Mouse (Mus musculus) large intestine, adult 2 months (tissue): ENCODE measurements around the gene Kit. TPM values are rescaled to one million over a fixed set of nuclear protein-coding genes. Genes with fewer than 3 reads are reported as not detected.

Source experiments
- DNase-seq: peaks from one replicate; pipeline ENCODE4 v3.0.0-alpha.2; 2012; ENCODE audit warnings: low read depth, low spot score
- WGBS: fragments of 180-500 bp; shearing (Covaris S2); methylation state at CpG from one replicate; pipeline ENCODE4 v1.1.7; 2018; 5-methylcytosine and 5-hydroxymethylcytosine counted together
- polyA plus RNA-seq: library from polyadenylated mRNA; depleted of rRNA; stranded (reverse); fragments of >200 nt; gene quantifications from 2 replicates; pipeline ENCODE4 v1.2.3, GENCODE M21; 2012

Gene Kit
- polyA plus RNA-seq, 1 experiment = 15.6 TPM

- no peak for DNase-seq
- WGBS = 84% methylated on average over 4 of the region's 4 CpGs
Observed at GRCm38 (mm10) chr5:75587781-75588180, 13.1 kb downstream of the Kit start.

GRCm38 (mm10) chr5:75589552-75590346, 15.0 kb downstream of the Kit start:
- no peak for DNase-seq
- 67% methylated on average over 15 of the region's 15 CpGs for WGBS

GRCm38 (mm10) chr5:75590961-75591360, 16.2 kb downstream of the Kit start:
- no peak for DNase-seq
- WGBS = 78% methylated on average over 6 of the region's 6 CpGs

DNA sequence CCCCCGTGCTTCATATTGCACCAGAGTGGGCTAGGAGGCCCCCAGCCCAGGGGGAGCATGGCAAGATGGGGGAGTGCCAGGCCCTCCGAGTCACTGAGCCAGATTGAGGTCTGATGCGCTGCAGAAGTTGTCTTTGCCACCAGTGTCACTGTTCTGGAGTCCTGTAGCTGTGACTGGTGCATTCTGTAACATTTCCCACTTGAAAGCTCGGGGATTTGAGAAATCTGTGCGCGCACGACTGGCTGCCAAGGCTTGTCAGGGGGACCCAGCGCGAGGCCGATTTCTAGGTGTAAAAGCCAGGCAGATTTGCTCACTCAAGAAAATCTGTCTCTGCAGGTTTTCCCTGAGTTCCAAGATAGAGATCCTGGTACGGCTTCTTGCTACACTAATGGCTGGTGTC, 16.9 kb downstream of the Kit start:
- WGBS = 91% methylated on average over 11 of the region's 11 CpGs
- DNase-seq = no peak

DNA sequence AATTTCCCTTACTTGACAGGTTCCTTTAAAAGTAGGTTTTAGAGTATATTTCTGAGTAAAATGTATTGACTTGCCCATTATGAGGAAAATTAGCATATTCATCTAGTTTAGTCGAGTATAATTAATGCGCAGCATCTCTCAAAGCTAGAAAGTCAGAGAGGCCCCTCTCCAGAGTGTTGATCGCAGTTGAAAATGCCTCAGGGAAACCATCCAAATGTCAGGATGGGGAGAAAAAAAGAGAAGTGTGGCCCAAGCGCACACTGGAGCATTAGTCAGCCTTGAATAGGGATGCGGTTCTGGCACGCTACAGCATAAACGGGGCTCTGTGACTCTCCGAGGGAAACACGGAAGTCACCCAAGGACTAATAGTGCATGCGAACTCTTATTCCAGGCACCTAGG, 20.6 kb downstream of the Kit start:
- WGBS = 96% methylated on average over 10 of the region's 10 CpGs
- DNase-seq = no peak

DNA sequence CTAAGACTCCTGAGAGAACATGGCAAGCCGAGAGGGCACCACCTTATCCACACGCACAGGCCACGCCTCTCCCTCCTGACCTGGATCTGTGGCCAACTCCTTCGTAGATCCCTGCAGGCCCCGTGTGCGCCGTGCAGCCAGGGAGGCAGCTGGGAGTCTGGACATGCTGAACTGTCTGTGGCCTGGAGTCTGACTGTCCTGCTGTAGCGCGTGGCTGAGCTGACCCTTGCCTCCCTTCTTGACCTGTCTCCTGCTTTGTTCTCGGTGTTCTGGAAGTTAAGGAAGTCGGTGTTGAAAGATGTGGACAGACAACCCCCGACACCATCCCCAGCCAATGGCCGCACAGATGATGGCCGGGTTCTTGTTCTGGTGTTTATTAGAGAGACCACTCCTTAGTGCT, 21.5 kb downstream of the Kit start:
- WGBS = 45% methylated on average over 14 of the region's 14 CpGs
- no peak for DNase-seq

DNA sequence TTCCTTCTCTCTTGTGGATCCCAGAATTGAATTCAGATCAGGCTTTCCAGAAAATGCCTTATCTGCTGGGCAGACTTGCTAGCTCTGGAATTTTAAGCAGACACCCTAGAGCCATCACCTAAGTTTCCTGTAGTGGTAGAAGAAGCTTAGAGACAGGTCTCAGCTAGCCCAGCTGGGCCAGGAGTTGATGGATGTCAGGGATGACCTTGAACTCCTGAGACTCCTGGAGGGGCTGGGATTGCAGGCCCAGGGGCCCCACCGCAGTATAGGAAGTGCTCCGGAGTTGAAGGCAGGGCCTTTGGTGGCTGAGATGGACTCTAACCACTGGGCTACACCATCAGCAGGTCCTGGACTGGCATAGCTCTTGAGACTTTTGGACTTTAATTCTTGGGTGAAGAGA, 22.6 kb downstream of the Kit start:
- WGBS = 86% methylated on average over 2 of the region's 2 CpGs
- no peak for DNase-seq

- no peak for DNase-seq
- 91% methylated on average over 13 of the region's 13 CpGs for WGBS
Observed at GRCm38 (mm10) chr5:75598491-75598890, 23.8 kb downstream of the Kit start.

- no peak for DNase-seq
- 40% methylated on average over 6 of the region's 6 CpGs for WGBS
Observed at GRCm38 (mm10) chr5:75599991-75600390, 25.3 kb downstream of the Kit start.

DNA sequence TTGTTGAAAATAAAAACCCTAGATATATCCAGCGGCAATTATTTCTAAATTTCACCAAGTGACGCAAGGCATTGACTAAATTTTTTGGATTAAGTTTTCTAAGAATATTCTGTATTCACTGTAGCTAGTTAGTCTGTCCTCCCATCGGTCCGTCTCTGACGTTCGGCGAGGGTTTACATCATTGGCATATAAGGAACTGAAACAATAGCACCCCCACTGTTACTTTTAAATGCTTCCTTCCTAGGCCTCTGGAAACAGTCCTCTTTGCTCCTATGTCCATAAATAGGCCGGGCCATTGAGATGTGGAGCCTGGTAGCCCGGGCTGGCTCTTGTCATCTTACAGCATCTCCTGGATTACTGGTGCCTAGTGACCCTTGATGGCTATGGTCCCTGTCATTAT, 29.5 kb downstream of the Kit start:
- 79% methylated on average over 9 of the region's 9 CpGs for WGBS
- no peak for DNase-seq

DNA sequence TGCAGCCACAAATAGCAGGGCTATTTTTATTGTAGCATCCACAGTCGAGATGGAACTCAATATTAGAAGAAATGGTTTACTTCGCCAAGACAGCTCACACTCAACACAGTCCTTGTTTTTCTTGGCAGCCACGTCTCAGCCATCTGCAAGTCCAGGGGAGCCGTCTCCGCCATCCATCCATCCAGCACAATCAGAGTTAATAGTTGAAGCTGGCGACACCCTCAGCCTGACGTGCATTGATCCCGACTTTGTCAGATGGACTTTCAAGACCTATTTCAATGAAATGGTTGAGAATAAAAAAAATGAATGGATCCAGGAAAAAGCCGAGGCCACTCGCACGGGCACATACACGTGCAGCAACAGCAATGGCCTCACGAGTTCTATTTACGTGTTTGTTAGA, 32.2 kb downstream of the Kit start:
- DNase-seq = no peak
- 82% methylated on average over 14 of the region's 14 CpGs for WGBS

DNA sequence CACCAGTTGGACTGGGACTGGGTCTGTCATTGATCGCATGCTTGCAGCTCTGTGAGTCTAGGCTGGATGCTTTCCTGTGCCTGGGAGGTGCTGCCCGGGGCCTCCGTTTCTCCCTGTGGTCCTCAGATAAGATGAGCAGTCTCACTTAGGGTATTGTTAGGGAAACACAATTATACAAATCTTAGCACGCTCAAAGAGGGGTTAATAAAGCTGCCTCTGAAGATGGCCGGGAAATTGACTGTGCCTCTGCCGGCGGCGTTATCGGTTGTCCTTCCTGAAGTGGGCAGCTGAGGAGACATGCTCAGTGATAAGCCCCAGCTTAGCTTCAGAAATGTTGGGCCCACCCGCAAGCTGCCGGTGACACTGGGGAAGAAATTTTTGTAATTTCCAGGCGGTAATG, 33.3 kb downstream of the Kit start:
- 91% methylated on average over 12 of the region's 12 CpGs for WGBS

DNA sequence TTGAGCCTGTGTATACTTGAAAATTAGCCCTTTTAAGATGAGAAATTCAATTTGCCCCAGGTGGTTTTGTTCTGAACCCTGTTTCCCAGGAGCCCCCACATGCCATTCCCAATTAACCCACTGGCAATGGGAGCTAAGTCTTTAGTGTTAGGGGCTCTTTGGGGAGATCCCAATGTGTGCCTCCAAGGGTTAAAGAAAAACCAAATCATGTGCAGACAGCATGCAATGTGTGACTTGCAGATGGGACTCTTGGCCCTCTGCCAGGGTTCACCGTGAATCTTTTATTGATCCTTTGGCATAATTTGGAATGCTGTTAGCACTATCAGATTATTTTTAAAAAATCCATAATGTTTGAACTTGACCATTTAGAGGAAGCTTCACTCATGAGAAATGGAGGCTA, 37.7 kb downstream of the Kit start:
- no peak for DNase-seq
- 25% methylated on average over 1 of the region's 1 CpGs for WGBS

More for the DNA sequence above, 33.3 kb downstream of the Kit start:
- DNase-seq = no peak

- WGBS = 94% methylated on average over 4 of the region's 4 CpGs
- DNase-seq = no peak
Observed at GRCm38 (mm10) chr5:75612926-75613325, 38.2 kb downstream of the Kit start.

GRCm38 (mm10) chr5:75615000-75615571, 40.4 kb downstream of the Kit start:
- WGBS = 94% methylated on average over 11 of the region's 11 CpGs
- DNase-seq = no peak

GRCm38 (mm10) chr5:75615624-75616023, 40.9 kb downstream of the Kit start:
- 83% methylated on average over 8 of the region's 8 CpGs for WGBS
- DNase-seq = no peak

GRCm38 (mm10) chr5:75622401-75622800, 47.7 kb downstream of the Kit start:
- 56% methylated on average over 4 of the region's 4 CpGs for WGBS
- DNase-seq = no peak

- WGBS = 16% methylated on average over 11 of the region's 11 CpGs
- peak; percentile 44 for DNase-seq
Observed at GRCm38 (mm10) chr5:75623007-75623406, 48.3 kb downstream of the Kit start.

GRCm38 (mm10) chr5:75623520-75623919, 48.8 kb downstream of the Kit start:
- DNase-seq = no peak
- 87% methylated on average over 1 of the region's 1 CpGs for WGBS

DNA sequence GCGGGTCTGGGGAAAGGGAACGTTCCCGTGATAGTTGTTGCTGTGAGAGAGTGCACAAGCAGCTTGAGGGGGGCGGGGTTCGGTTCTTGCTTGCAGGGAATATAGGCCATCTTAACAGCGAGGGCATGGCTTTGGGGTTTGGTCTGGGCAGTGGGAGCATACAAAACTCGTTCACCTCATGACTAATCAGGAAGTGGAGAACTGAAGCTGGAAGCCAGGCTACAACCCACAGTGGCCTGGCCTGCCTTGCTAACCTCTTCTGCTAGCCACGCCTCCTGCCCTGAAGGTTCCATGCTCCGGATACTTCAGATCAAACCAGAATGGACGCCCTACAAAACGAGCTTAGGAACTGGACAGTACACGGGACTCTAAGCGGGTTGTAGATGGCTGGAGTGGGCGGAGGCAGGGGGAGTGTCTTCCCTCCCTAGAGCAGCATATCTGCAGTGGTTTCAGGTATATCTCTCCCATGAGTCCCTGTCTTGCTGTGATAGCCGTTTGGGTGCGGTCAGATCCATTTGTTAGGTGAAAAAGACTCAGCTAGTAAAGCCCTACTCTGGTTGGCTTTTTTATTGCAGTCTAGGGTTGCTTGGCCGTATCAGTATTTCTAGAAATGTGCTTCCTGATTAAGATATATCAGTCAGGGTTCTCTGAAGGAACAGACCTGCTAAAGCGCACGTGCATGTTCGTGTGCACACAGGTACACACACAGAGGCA, 49.4 kb downstream of the Kit start:
- 80% methylated on average over 20 of the region's 20 CpGs for WGBS
- no peak for DNase-seq

- DNase-seq = no peak
Observed at GRCm38 (mm10) chr5:75625059-75625458, 50.3 kb downstream of the Kit start.
